Mouse (Mus musculus) C2C12 (cell line): Measurements from ENCODE around the gene Mblac1. TPM values are rescaled to one million over a fixed set of nuclear protein-coding genes. Genes with fewer than 3 reads are reported as not detected.

ENCODE experiments used
- H3K27me3 ChIP-seq: one replicate; pipeline ENCODE4 v1.6.1; 2011; ENCODE audit not compliant: control insufficient read depth, insufficient read depth, insufficient read length
- H3K36me3 ChIP-seq: one replicate; pipeline ENCODE4 v1.6.1; 2011; ENCODE audit not compliant: control insufficient read depth, insufficient read depth
- H3K4me3 ChIP-seq: one replicate; pipeline ENCODE4 v1.5.1; 2011; ENCODE audit warnings: mild to moderate bottlenecking, control low read depth; ENCODE audit not compliant: poor library complexity, insufficient read depth, severe bottlenecking
- H3K79me2 ChIP-seq: one replicate; pipeline ENCODE4 v1.6.1; 2011; ENCODE audit not compliant: control insufficient read depth, insufficient read depth
- H3K79me3 ChIP-seq: one replicate; pipeline ENCODE4 v1.6.1; 2011; ENCODE audit warnings: low read depth, control low read depth
- H3ac ChIP-seq: one replicate; pipeline ENCODE3; 2011; ENCODE audit warnings: low read depth; ENCODE audit not compliant: control insufficient read depth, insufficient read length
- CEBPB ChIP-seq: IDR thresholded peaks from one replicate; pipeline ENCODE4 v1.6.1; 2011; ENCODE audit warnings: low read depth, mild to moderate bottlenecking, control low read depth, moderate library complexity
- CTCF ChIP-seq: IDR thresholded peaks from one replicate; pipeline ENCODE4 v1.5.1; 2011; ENCODE audit not compliant: control insufficient read depth, insufficient read depth, insufficient read length
- FOSL1 ChIP-seq: IDR thresholded peaks from one replicate; pipeline ENCODE4 v1.8.0; 2011; ENCODE audit warnings: mild to moderate bottlenecking, low read length; ENCODE audit not compliant: poor library complexity, insufficient read depth, severe bottlenecking
- MAX ChIP-seq: IDR thresholded peaks from one replicate; pipeline ENCODE4 v1.6.1; 2011; ENCODE audit warnings: mild to moderate bottlenecking, control low read depth
- MYOD1 ChIP-seq: IDR thresholded peaks from one replicate; pipeline ENCODE4 v1.6.1; 2011; ENCODE audit warnings: low read depth; ENCODE audit not compliant: control insufficient read depth, insufficient read length
- MYOG ChIP-seq: IDR thresholded peaks from one replicate; pipeline ENCODE4 v1.6.1; 2011; ENCODE audit not compliant: control insufficient read depth, insufficient read length; ENCODE audit errors: extremely low read depth
- USF1 ChIP-seq: IDR thresholded peaks from one replicate; pipeline ENCODE4 v1.6.1; 2011; ENCODE audit warnings: low read depth, mild to moderate bottlenecking, control low read depth, moderate library complexity
- polyA plus RNA-seq: library from polyadenylated mRNA; unstranded; fragments of >200 nt; fragmentation: generic; extraction: Trizol; gene quantifications from one replicate; pipeline ENCODE4 v1.2.1, GENCODE M21; 2012; ENCODE audit warnings: missing spikeins

Mblac1 gene
- polyA plus RNA-seq, 1 experiment = 2.5 TPM

- no peaks in the 10 kb centered on the region for H3K27me3 ChIP-seq
- peaks cover 21% of the 10 kb centered on the region for H3K79me2 ChIP-seq
- H3ac ChIP-seq = peak within 1 kb of the TSS; percentile 99
- peak within 1 kb of the TSS; percentile 80 for H3K4me3 ChIP-seq
- peaks cover 4% of the 10 kb centered on the region for H3K36me3 ChIP-seq
- peaks cover 7% of the 10 kb centered on the region for H3K79me3 ChIP-seq
- TF ChIP-seq FOSL1 = no peak
- peak; percentile 13 for TF ChIP-seq USF1
Observed at GRCm38 (mm10) chr5:138186950-138187638, 7.0 kb upstream of the Mblac1 start, which contains the start of the genes Taf6 and Cnpy4. Gene Taf6, minus strand, starts transcription at chr5:138187451. Gene Cnpy4, plus strand, starts transcription at chr5:138187485.

DNA sequence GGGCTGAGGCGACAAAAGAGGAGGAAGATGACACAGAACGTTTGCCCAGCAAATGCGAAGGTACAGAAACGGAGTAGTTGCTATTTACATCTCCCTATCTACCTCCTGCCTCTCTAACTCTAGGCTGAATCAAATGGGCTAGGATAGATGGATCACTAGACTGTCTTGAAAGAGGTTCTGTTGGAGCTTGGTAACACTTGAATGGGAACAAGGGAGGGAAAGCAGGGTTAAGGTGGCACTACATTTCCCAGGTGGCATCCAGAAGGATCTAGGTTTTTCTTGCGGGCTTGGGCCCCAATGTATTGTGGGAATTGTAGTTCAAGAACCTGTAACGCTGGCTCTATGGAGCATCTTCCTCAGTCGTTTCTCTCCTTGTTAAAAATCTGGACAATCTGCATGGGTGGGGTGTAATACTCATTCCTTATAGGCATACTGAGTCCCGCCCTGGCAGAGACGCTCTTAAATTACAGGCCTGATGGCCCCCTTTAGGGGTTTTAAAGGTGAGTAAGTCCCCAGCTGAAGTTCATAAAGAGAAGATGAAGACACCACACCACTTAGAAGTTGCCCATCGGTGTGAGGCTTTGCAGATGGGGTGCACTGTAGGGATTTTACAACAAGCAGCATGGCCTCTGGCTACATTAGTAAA lies 6.3 kb upstream of the Mblac1 start:
- Histone ChIP-seq H3K4me3 (peak overlapping the region; percentile 80), H3ac (peak overlapping the region; percentile 99), H3K79me3 (peaks cover 7% of the 10 kb centered on the region), H3K27me3 (no peaks in the 10 kb centered on the region), H3K79me2 (peaks cover 21% of the 10 kb centered on the region), H3K36me3 (peaks cover 6% of the 10 kb centered on the region)
- TF ChIP-seq MYOD1 (no peak), USF1 (no peak), MYOG (no peak), CEBPB (no peak), FOSL1 (no peak), MAX (no peak), CTCF (no peak)

GRCm38 (mm10) chr5:138194755-138195345 lies 736 bp downstream of the Mblac1 start:
- Histone ChIP-seq H3K36me3 (peaks cover 14% of the 10 kb centered on the region), H3K79me2 (no peaks in the 10 kb centered on the region), H3K4me3 (peak overlapping the region; percentile 26), H3K79me3 (no peaks in the 10 kb centered on the region), H3K27me3 (no peaks in the 10 kb centered on the region), H3ac (peak overlapping the region; percentile 92)
- no peak for TF ChIP-seq MYOD1
- no peak for TF ChIP-seq CEBPB
- TF ChIP-seq MYOG = no peak
- TF ChIP-seq USF1 = no peak
- no peak for TF ChIP-seq FOSL1
- TF ChIP-seq MAX = no peak
- TF ChIP-seq CTCF = no peak

DNA sequence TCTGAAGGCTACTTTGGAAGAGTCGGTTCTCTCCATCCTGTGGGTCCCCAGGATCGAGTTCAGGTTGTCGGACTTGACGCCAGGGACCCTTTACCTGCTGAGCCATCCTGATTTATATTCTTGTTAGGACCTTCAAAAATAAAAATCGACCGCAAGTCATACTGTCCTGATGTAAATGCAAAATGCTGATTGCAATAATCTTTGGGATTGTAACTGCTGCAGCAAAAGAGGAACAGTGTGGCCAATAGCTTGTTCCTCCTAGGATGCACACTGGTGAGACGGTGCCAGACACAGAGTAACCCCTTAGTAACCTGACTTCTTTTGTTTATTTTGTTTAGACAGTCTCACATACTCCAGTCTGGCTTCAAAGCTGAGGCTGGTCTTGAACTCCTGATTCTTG lies 1.3 kb downstream of the Mblac1 start:
- no peak overlapping the region for H3K4me3 ChIP-seq
- peaks cover 14% of the 10 kb centered on the region for H3K36me3 ChIP-seq
- no peaks in the 10 kb centered on the region for H3K27me3 ChIP-seq
- H3K79me3 ChIP-seq = no peaks in the 10 kb centered on the region
- no peaks in the 10 kb centered on the region for H3K79me2 ChIP-seq
- no peak for TF ChIP-seq MYOD1
- TF ChIP-seq MYOG = no peak
- no peak for TF ChIP-seq FOSL1
- no peak for TF ChIP-seq CTCF
- no peak for TF ChIP-seq USF1
- no peak for TF ChIP-seq MAX
- no peak for TF ChIP-seq CEBPB
- H3ac ChIP-seq = no peak overlapping the region

DNA sequence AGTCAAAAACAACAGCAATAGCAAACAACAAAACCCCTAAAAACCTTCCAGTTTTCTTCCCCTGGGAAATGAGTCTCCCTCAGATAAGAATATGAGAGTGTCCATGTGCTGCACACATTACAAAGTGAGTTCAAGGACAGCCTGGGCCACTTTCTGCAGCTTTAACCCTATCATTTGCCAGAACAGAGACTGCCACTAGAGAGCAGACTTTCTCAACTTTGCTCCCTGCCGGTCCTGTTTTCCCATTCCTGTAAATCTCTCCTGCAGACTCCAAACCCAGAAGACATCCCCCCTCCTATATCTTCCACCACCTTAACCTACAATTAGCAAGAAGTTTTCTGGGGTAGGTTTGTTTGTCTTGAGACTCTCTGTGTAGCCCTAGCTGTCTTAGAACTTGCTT lies 5.5 kb downstream of the Mblac1 start:
- Histone ChIP-seq H3K27me3 (no peaks in the 10 kb centered on the region), H3K36me3 (no peaks in the 10 kb centered on the region), H3ac (no peak overlapping the region), H3K4me3 (no peak overlapping the region), H3K79me2 (no peaks in the 10 kb centered on the region), H3K79me3 (no peaks in the 10 kb centered on the region)
- TF ChIP-seq MAX (no peak), MYOG (no peak), USF1 (no peak), CEBPB (no peak), MYOD1 (no peak), CTCF (no peak), FOSL1 (no peak)
